Mouse (Mus musculus): Measurements from ENCODE around the gene Alkbh2. TPM values are rescaled to one million over a fixed set of nuclear protein-coding genes. Genes with fewer than 3 reads are reported as not detected.

The Alkbh2 gene
- polyA plus RNA-seq, 1 experiment = 4.3 TPM

DNA sequence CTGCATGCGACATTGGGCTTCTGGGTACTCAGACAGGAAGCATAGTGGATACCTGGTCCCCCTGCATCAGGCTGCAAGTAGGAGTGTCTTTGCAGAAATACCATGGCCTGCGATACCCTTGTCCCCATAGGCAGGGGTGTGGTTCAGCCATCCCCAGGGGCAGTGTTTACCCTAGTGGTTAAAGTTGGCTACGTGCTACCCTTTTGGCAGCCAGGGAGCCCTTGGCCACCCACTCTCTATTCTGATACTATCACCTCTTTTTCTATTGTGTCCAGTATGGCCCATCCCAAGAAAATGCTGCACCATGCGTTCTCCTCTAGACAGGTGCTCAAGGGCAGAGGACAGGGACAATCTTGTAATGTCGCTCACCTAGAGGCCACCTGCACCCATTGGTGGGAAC lies 26.7 kb upstream of the Alkbh2 start:
- Histone ChIP-seq H3K4me1 (ENCODE audit: control insufficient read depth, insufficient read depth, insufficient read length, low read length) (peaks cover 17% of the 10 kb centered on the region), H3K4me3 (ENCODE audit: insufficient read depth, low read depth, low read length) (no peak overlapping the region), H3K27ac (replicated peaks; ENCODE audit: low read depth, low read length) (peak overlapping the region; percentile 88)

DNA sequence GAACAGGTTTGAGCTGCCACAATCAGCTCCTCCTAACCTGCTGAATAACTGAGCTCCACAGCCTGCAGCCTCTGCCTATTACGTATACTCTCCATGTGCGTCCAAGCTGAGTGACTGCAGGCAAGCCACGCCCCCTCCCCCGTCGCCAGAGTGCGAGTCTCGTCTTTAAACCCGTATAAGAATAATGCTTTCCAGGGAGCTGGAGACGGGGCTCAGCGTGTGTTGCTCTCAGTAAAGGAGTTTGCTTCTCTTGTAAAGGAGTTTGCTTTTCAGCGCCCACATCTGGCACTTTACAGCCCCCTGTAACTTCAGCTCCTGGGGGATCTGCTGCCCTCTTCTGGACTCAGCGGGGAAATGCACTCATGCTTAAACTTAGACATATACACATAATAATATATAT lies 25.5 kb upstream of the Alkbh2 start:
- Histone ChIP-seq H3K4me1 (ENCODE audit: control insufficient read depth, insufficient read depth, insufficient read length, low read length) (peaks cover 19% of the 10 kb centered on the region), H3K27ac (replicated peaks; ENCODE audit: low read depth, low read length) (peak overlapping the region; percentile 37), H3K4me3 (ENCODE audit: insufficient read depth, low read depth, low read length) (peak overlapping the region; percentile 25; the same call in 1 of the 2 replicates)

DNA sequence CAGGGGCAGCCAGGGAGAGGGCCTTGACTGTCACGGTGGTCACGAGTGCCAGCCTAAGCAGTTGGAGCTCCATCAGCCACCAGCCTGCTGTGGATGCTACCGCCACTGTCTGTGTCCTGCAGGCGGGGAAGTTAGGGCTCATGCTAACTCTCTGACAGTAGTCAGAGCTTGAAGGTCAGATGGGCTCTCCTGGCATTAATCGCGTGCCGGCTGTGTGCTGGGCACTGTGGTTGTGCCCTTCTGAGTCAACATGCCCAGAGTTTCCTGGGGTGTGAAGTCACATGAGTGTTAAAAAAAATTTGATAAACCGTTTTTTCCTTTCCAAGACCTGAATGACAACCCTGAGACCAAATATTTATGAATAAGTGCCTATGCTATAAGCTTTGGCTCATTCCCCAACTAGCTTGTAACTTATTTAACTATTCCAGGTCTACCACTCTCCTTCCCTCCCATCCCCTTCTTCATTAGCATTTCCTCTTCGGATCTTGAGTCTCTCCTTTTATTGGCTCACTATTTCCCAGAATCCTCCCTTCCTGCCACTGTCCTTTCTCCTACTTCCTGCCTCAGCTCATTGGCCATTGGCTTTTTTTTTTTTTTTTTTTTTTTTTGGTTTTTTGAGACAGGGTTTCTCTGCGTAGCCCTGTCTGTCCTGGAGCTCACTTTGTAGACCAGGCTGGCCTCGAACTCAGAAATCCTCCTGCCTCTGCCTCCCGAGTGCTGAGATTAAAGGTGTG lies 24.5 kb upstream of the Alkbh2 start:
- peaks cover 19% of the 10 kb centered on the region for H3K4me1 ChIP-seq (ENCODE audit: control insufficient read depth, insufficient read depth, insufficient read length, low read length)
- H3K4me3 ChIP-seq (ENCODE audit: insufficient read depth, low read depth, low read length) = no peak overlapping the region
- peak overlapping the region; percentile 70 for H3K27ac ChIP-seq (replicated peaks; ENCODE audit: low read depth, low read length)

DNA sequence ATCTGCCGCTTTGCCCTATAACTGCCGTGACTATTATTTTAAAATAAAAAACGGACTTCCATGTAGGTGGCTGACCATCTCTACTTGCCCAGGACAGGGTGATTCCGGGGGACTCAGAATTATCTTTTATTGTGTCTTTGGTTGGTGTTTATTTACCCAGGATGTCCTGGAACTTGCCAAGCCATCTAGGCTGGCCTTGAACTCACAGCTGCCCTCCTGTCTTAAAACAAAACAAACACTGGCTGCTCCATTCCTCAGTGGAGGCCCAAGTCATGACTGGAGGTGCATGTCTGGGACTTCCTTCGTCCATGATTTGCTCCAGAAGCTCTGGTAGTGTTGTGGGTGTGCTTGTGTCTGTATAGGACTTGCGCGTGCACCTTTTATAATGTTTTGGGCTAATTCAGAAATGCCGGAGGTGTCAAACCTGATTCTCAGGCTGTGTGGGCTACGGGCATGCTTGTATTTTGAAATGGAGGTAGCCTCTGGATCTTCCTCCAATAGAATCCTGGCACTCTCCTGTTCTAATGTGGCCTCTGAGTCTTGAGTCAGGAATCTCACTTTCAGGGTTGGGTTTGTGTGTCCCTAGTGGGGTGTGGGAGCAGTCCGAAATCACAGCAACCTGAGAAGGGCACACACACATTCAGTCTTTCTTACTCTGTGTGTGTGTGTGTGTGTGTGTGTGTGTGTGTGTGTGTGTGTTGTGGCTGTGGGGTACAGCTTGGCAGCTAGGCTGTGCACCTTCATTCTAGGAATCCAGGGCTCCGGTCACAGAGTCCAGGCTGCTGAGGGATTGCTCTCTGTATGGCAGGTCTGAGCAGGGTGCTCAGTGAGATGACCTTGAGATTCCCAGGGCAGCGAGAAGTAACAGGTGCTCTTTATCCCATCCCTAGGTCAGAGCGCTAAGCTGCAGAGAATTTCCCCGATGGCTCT lies 19.3 kb upstream of the Alkbh2 start:
- Histone ChIP-seq H3K4me3 (ENCODE audit: insufficient read depth, low read depth, low read length) (peak overlapping the region; percentile 81), H3K4me1 (ENCODE audit: control insufficient read depth, insufficient read depth, insufficient read length, low read length) (peaks cover 23% of the 10 kb centered on the region), H3K27ac (replicated peaks; ENCODE audit: low read depth, low read length) (peak overlapping the region; percentile 96)

DNA sequence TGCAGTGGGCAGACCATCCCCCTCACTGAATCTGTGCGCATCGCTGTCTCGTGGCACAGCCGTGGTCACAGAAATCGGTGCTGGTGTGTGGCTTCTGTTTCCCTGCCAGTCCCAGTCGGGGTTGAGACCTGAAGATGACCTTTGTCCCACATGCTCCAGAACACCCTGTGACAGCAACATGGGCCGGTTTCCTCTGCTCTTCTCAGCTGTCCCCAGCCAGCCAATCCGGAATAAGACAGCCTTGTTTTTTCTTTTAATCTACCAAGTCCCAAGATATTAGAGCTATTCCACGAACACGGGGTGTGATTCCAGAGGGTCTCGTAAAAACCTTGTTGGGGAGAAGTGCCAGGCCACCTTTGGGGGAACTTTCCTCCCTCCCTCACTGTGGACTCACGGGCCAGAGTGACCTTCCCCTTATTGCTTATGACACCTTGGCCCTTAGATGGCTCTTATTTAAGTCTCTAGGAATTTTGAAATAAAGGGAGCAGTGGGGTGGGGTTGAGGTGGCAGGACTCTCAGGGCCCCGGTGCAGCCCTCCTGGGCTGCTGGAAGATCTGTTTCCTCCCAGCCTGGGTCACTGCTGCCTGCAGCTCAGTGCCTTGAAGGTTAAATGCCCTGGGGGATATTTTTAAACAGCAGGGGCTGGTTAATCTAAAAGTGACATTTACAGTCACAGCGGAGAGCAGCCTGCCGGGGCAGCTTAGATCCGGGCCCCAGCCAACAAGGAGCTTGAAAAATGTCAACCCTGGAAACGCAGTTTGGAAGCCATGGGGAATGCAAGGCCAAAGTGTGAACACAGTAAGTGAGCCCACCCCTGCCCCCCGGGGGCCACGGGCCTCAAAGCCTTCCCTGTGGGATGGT lies 18.2 kb upstream of the Alkbh2 start, which contains the start of gene Acacb:
Gene Acacb, plus strand, starts transcription at position 508 of the 861 bp plus-strand sequence.
- peak within 1 kb of the TSS; percentile 96 for H3K27ac ChIP-seq (replicated peaks; ENCODE audit: low read depth, low read length)
- H3K4me3 ChIP-seq (ENCODE audit: insufficient read depth, low read depth, low read length) = peak within 1 kb of the TSS; percentile 81
- peaks cover 18% of the 10 kb centered on the region for H3K4me1 ChIP-seq (ENCODE audit: control insufficient read depth, insufficient read depth, insufficient read length, low read length)

DNA sequence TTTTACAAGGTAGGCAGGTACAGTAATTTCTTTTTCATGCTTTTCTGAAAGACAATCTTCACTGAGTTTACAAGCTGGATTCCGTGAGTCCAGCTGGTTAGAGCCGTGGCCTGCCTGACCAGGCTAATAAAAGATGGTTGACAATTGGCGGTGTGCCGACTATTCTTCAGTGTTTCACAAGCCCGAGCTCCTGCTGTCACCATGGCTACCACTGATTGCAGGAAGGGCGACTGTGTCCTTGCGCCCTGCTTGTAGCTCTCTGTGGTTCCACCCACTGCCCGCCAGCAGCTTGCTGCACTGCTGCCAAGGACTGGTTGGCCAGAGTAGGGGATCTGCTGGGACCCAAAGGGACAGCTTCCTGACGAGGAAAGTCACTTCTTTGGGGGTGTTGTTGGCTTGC lies 11.2 kb upstream of the Alkbh2 start:
- Histone ChIP-seq H3K4me1 (ENCODE audit: control insufficient read depth, insufficient read depth, insufficient read length, low read length) (peaks cover 9% of the 10 kb centered on the region), H3K4me3 (ENCODE audit: insufficient read depth, low read depth, low read length) (no peak overlapping the region), H3K27ac (replicated peaks; ENCODE audit: low read depth, low read length) (peak overlapping the region; percentile 58)

DNA sequence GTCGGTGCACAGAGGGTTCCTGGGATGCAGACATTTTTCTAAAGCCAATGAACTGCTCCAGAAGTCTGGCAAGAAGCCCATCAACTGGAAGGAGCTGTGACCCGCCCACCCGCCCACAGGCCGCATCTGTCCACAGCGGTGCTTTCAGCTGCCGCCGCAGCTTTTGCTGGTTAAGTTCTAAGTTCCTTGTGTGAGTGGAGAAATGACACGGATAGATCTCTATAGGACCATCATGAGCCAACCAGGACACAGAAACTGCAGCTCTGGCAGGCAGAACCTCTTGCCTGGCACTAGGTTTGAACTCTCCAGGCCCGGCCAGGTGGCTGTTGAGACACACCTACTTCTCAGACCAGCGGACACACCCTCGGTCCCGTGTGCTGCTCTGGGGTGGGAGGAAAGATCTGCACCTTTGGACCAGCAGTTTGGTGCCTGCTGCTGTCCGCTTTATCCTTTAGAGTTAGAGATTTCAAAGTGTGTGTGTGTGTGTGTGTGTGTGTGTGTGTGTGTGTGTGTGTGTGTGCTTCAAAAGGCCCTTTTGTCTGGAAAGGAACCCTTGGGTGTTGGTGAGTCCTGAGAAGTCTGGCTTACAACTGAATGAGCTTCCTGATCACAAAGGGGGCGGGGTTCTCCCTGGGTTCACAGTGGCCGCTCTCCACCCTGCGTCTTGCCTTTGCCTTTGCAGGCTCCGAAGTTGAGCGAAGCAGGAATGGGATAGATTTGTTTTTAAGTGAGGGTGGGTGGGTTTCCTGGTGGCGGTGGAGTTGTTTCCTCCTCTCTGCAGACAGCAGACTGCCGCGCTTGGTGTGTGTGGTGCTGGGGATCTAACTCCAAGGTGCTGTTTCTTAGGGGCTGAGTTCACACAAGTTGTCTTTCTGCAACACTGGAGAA lies 10.5 kb upstream of the Alkbh2 start:
- H3K27ac ChIP-seq (replicated peaks; ENCODE audit: low read depth, low read length) = peak overlapping the region; percentile 7
- peaks cover 9% of the 10 kb centered on the region for H3K4me1 ChIP-seq (ENCODE audit: control insufficient read depth, insufficient read depth, insufficient read length, low read length)
- no peak overlapping the region; the same call in 1 of the 2 replicates for H3K4me3 ChIP-seq (ENCODE audit: insufficient read depth, low read depth, low read length)

DNA sequence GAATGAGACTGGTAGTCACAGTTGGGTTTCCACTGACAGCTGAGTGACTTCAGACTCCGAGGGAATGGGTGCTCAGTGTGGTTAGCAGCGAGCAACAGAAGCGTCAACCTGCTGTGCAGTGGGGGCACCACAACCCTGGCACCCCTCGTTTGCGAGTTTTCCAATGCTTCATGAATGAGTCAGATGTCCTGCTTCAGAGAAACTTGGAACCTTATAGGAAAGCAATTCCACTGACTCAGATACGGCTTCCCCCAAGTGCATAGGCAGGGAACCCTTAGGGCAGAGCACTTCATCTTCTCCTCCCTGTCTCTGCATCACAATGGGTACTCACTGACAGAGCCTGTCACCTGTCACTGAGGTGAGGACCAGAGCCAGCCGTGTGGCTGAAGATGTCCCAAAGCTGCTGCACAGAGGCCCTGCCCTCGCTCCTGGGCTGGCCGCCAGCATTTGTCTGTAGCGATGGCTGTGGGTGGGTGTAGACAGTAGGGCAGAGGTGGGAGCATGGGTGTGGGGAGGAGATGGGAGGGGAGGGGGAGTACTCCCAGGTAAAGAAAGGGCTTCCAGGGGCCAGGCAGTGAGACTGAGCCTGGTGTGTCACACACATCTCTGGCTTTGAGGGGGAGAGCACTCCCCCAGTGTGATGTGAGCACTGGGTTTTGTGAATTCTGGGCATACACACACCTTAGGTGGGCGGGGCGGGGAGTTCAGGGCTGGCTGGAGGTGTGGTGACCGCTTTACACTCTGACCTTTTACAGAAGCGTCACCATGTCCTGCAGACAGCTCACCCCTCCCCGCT lies 9.7 kb upstream of the Alkbh2 start:
- peaks cover 9% of the 10 kb centered on the region for H3K4me1 ChIP-seq (ENCODE audit: control insufficient read depth, insufficient read depth, insufficient read length, low read length)
- no peak overlapping the region for H3K4me3 ChIP-seq (ENCODE audit: insufficient read depth, low read depth, low read length)
- no peak overlapping the region for H3K27ac ChIP-seq (replicated peaks; ENCODE audit: low read depth, low read length)

DNA sequence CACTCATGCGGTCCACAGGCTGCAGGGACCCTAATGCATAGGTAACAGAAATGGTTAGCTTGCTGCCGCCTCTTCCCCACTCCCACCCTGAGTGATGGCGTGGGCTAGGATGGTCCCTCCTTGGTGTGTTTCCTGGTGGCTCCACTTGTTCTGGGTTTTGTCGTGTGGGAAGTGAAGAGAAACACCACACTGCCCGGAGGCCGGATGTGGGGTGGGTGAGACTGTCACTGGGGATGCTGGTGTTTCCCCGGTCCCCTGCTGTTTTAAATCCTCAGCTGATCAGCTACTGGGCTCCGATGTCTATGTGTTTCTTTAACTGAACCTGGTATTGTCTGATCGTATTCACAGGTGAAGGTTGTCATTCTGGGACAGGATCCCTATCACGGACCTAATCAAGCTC lies 7.5 kb upstream of the Alkbh2 start:
- Histone ChIP-seq H3K4me1 (ENCODE audit: control insufficient read depth, insufficient read depth, insufficient read length, low read length) (peaks cover 15% of the 10 kb centered on the region), H3K27ac (replicated peaks; ENCODE audit: low read depth, low read length) (no peak overlapping the region)

DNA sequence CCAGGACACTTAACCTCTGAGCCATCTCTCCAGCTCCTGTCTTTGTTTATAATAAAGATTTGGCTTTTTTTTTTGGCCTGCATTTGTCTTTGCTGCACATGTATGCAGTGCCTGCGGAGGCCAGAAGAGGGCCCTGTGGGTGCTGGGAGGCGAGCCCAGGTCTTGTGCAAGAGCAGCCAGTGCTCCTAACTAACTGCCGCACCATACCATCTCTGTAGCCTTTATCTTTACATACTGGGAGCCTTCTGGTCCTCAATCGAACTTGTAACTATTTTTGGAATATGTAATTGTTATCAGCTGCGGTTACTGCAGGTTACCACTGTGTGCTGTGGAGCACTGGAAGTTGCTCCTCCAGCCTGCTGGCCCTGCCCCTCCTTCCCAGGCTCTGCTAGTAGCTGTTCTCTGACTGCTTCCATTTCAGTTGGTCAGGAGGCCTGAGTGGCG lies 6.1 kb upstream of the Alkbh2 start:
- no peak overlapping the region; the same call in 1 of the 2 replicates for H3K27ac ChIP-seq (replicated peaks; ENCODE audit: low read depth, low read length)
- H3K4me1 ChIP-seq (ENCODE audit: control insufficient read depth, insufficient read depth, insufficient read length, low read length) = peaks cover 15% of the 10 kb centered on the region
- no peak overlapping the region for H3K4me3 ChIP-seq (ENCODE audit: insufficient read depth, low read depth, low read length)

More for the DNA sequence above, 7.5 kb upstream of the Alkbh2 start:
- H3K4me3 ChIP-seq (ENCODE audit: insufficient read depth, low read depth, low read length) = no peak overlapping the region

DNA sequence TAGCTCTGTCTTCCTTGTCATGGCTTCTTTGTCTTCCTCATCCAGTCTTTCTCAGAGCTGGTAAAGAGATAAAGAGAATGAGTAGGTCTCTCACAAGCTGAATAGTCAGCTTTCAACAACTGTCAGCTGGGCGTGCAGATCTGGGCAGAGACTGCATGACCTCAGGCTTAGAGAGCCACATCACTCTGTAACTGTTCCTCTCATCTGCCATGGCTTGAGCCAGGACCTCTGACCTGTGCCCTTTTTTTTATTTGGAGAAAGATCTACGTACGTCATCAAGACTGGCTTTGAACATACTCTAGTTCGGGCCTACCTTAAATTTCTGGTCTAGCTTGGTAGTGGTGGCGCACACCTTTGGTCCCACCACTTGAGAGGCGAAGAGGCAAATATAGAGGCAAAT lies 4.8 kb upstream of the Alkbh2 start:
- Histone ChIP-seq H3K27ac (replicated peaks; ENCODE audit: low read depth, low read length) (no peak overlapping the region), H3K4me1 (ENCODE audit: control insufficient read depth, insufficient read depth, insufficient read length, low read length) (peaks cover 9% of the 10 kb centered on the region), H3K4me3 (ENCODE audit: insufficient read depth, low read depth, low read length) (no peak overlapping the region)

DNA sequence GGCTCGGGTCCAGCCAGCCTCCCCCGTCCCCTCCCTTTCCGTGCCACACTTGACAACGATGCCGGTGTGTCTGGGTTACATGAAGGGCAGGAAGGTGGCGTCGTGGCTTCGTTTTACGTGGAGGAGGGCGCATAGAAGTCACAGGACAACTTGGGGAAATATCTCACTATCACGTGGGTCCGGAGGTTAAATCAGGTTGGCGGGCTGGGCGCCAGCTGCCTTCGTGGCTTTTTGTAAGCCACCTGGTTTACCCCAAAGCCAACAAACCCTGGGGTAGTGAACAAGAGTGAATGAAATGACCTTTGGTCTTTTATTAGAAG lies 3.5 kb upstream of the Alkbh2 start:
- Histone ChIP-seq H3K4me1 (ENCODE audit: control insufficient read depth, insufficient read depth, insufficient read length, low read length) (peaks cover 6% of the 10 kb centered on the region), H3K27ac (replicated peaks; ENCODE audit: low read depth, low read length) (peak overlapping the region; percentile 23), H3K4me3 (ENCODE audit: insufficient read depth, low read depth, low read length) (peak overlapping the region; percentile 68)

DNA sequence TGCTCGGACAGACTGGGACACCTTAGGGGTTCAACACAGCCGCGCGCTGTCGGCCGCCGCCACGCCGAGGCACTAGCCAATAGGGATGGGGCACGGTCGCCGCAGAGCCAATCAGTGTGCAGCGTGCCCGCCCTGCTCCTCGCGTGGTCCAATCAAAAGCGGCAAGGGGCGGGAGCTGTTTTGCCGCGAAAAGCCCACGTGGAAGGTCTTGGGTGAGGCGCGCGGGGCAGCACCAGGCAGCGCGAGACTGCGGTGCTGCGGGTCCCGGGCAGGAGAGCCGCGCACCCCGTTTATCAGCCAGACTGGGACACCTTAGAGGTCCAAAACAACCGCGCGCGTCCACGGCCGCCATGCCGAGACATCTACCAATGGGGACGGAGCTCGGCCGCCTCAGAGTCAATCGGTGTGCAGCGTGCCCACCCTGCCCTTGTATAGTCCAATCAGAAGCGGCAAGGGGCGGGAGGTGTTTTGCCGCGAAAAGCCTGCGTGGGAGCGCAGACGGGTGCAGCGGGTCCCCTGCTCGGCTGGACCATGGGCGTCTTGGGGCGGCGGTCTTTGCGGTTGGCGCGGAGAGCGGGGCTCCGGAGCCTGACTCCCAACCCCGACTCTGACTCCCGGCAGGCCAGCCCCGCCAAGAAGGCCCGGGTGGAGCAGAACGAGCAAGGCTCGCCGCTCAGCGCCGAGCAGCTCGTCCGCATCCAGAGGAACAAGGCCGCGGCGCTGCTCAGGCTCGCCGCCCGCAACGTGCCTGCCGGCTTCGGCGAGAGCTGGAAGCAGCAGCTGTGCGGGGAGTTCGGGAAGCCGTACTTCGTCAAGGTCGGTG lies 2.9 kb upstream of the Alkbh2 start:
- H3K4me1 ChIP-seq (ENCODE audit: control insufficient read depth, insufficient read depth, insufficient read length, low read length) = peaks cover 6% of the 10 kb centered on the region
- H3K27ac ChIP-seq (replicated peaks; ENCODE audit: low read depth, low read length) = peak overlapping the region; percentile 23
- peak overlapping the region; percentile 68 for H3K4me3 ChIP-seq (ENCODE audit: insufficient read depth, low read depth, low read length)
